Mouse (Mus musculus): ENCODE data around the gene Zfp358.

Gene Zfp358

DNA sequence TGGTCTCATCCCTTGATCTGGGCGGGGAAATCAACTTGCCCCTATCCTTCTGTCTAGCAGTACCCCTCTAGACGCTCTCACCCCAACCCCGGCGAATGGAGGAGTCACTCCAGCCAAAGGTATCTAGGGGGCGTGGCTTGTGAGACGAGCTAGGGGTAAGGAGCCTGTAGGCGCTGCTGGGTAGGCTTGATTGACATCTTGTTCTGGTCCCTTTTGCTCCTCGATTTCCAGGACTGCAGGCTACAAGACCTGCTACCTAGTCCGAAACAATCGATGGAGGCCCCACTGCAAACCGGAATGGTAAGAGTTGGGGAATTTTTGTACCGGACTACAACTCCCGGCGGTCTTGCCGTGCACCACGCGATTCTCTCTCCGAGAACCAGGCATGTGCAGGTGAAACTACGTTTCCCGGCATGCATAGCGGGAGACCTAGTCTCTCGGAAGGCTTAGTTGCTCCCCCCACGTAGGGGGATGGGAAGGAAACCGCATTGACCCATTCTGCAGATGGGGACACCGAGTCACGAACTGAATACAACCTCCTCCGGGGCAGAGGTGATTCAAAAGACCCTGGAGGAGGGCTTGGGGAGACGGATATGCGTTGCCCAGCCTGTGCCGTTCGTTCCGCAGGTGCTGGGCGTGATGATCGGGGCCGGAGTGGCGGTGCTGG, 23.6 kb downstream of the Zfp358 start:
- Histone ChIP-seq H3K36me3 (ENCODE audit: control insufficient read depth, insufficient read depth, low read length, poor library complexity, severe bottlenecking) (no peaks in the 10 kb centered on the region; the same call in 1 of the 2 replicates), H3K27me3 (ENCODE audit: control insufficient read depth, insufficient read depth, low read length, poor library complexity, severe bottlenecking) (no peaks in the 10 kb centered on the region)
- peak; percentile 93 for DNase-seq (ENCODE audit: low read depth, low spot score)

GRCm38 (mm10) chr8:3517117-3517495, 24.2 kb downstream of the Zfp358 start:
- H3K36me3 ChIP-seq (ENCODE audit: control insufficient read depth, insufficient read depth, low read length, poor library complexity, severe bottlenecking), result peaks cover under 1% of the 10 kb centered on the region; the same call in 1 of the 2 replicates
- H3K27me3 ChIP-seq (ENCODE audit: control insufficient read depth, insufficient read depth, low read length, poor library complexity, severe bottlenecking), result no peaks in the 10 kb centered on the region
- DNase-seq (ENCODE audit: low read depth, low spot score), result no peak

DNA sequence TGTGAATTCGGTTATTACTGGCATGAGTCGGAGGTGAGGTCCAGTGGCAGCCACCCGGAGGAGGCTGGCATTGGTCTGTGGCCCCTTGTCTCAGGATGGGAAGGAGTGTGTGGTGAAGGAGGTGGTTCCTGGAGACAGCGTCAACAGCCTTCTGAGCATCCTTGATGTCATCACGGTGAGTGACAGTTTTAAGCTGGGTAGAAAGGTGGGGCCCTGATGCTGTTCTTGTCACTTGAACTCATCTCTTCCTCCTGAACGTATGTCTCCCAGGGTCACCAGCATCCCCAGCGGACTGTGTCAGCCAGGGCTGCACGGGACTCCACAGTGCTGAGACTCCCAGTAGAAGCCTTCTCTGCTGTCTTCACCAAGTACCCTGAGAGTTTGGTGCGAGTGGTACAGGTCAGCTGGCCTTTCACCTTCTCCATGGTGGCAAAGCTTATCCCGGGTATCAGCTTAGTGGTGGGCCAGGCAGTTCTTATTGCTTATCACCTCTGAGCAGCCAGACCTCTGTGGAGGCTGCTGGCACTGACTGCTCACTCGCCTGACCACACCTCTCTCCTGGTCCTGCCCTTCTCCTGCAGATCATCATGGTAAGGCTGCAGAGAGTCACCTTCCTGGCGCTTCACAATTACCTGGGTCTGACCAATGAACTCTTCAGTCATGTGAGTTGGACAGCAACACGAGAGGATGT, 29.2 kb downstream of the Zfp358 start:
- DNase-seq (ENCODE audit: low read depth, low spot score), result no peak

GRCm38 (mm10) chr8:3530816-3531215, 37.9 kb downstream of the Zfp358 start:
- DNase-seq (ENCODE audit: low read depth, low spot score), result no peak
- no peaks in the 10 kb centered on the region for H3K36me3 ChIP-seq (ENCODE audit: control insufficient read depth, insufficient read depth, low read length, poor library complexity, severe bottlenecking)
- no peaks in the 10 kb centered on the region for H3K27me3 ChIP-seq (ENCODE audit: control insufficient read depth, insufficient read depth, low read length, poor library complexity, severe bottlenecking)

More for the DNA sequence above, 29.2 kb downstream of the Zfp358 start:
- Histone ChIP-seq H3K27me3 (ENCODE audit: control insufficient read depth, insufficient read depth, low read length, poor library complexity, severe bottlenecking) (no peaks in the 10 kb centered on the region), H3K36me3 (ENCODE audit: control insufficient read depth, insufficient read depth, low read length, poor library complexity, severe bottlenecking) (peaks cover 11% of the 10 kb centered on the region)

- no peaks in the 10 kb centered on the region for H3K27me3 ChIP-seq (ENCODE audit: control insufficient read depth, insufficient read depth, low read length, poor library complexity, severe bottlenecking)
- H3K36me3 ChIP-seq (ENCODE audit: control insufficient read depth, insufficient read depth, low read length, poor library complexity, severe bottlenecking), result no peaks in the 10 kb centered on the region
- DNase-seq (ENCODE audit: low read depth, low spot score), result no peak
Measured at GRCm38 (mm10) chr8:3531936-3532335, 39.0 kb downstream of the Zfp358 start.

- DNase-seq (ENCODE audit: low read depth, low spot score), result peak; percentile 45
- H3K27me3 ChIP-seq (ENCODE audit: control insufficient read depth, insufficient read depth, low read length, poor library complexity, severe bottlenecking), result no peaks in the 10 kb centered on the region
- H3K36me3 ChIP-seq (ENCODE audit: control insufficient read depth, insufficient read depth, low read length, poor library complexity, severe bottlenecking), result no peaks in the 10 kb centered on the region; the same call in 1 of the 2 replicates
Measured at GRCm38 (mm10) chr8:3536053-3536841, 43.3 kb downstream of the Zfp358 start.

- Histone ChIP-seq H3K27me3 (ENCODE audit: control insufficient read depth, insufficient read depth, low read length, poor library complexity, severe bottlenecking) (no peaks in the 10 kb centered on the region), H3K36me3 (ENCODE audit: control insufficient read depth, insufficient read depth, low read length, poor library complexity, severe bottlenecking) (no peaks in the 10 kb centered on the region; the same call in 1 of the 2 replicates)
- DNase-seq (ENCODE audit: low read depth, low spot score), result no peak
Measured at GRCm38 (mm10) chr8:3536940-3537339, 44.0 kb downstream of the Zfp358 start.

- Histone ChIP-seq H3K36me3 (ENCODE audit: control insufficient read depth, insufficient read depth, low read length, poor library complexity, severe bottlenecking) (no peaks in the 10 kb centered on the region; the same call in 1 of the 2 replicates), H3K27me3 (ENCODE audit: control insufficient read depth, insufficient read depth, low read length, poor library complexity, severe bottlenecking) (no peaks in the 10 kb centered on the region)
- DNase-seq (ENCODE audit: low read depth, low spot score), result no peak
Measured at GRCm38 (mm10) chr8:3537666-3538065, 44.7 kb downstream of the Zfp358 start.

- DNase-seq (ENCODE audit: low read depth, low spot score), result no peak
- Histone ChIP-seq H3K36me3 (ENCODE audit: control insufficient read depth, insufficient read depth, low read length, poor library complexity, severe bottlenecking) (peaks cover 3% of the 10 kb centered on the region), H3K27me3 (ENCODE audit: control insufficient read depth, insufficient read depth, low read length, poor library complexity, severe bottlenecking) (no peaks in the 10 kb centered on the region)
Measured at GRCm38 (mm10) chr8:3539146-3539545, 46.2 kb downstream of the Zfp358 start.

- Histone ChIP-seq H3K36me3 (ENCODE audit: control insufficient read depth, insufficient read depth, low read length, poor library complexity, severe bottlenecking) (peaks cover 3% of the 10 kb centered on the region), H3K27me3 (ENCODE audit: control insufficient read depth, insufficient read depth, low read length, poor library complexity, severe bottlenecking) (no peaks in the 10 kb centered on the region)
- no peak for DNase-seq (ENCODE audit: low read depth, low spot score)
Measured at GRCm38 (mm10) chr8:3540076-3540475, 47.1 kb downstream of the Zfp358 start.

DNA sequence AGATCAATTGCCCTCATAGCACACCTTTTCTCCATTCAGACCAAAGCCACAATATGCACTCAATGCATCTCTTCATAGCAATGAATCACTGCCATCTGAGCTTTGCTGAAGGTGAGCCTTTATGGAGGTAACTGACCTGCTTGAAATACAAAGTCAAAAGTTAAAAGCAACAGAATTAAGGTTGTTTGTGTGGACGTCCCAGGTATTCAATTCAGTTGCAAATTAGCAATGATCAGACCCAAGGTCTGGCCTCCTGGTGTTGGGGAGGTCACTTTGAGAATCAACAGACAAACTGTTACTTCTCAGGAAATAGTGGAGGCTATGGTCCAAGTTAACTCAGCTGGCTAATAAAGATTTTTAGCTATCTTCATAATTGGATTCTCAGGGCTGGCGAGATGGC, 53.6 kb downstream of the Zfp358 start:
- Histone ChIP-seq H3K36me3 (ENCODE audit: control insufficient read depth, insufficient read depth, low read length, poor library complexity, severe bottlenecking) (peaks cover 3% of the 10 kb centered on the region), H3K27me3 (ENCODE audit: control insufficient read depth, insufficient read depth, low read length, poor library complexity, severe bottlenecking) (no peaks in the 10 kb centered on the region)
- no peak for DNase-seq (ENCODE audit: low read depth, low spot score)
